Mouse (Mus musculus) embryonic fibroblast, embryonic 13.5 days (primary cell): ENCODE data around the gene Tmem208.

Source experiments
- CTCF ChIP-seq: IDR thresholded peaks from 2 replicates; pipeline ENCODE4 v1.5.1; 2011; ENCODE audit warnings: mild to moderate bottlenecking, control low read depth, low read length, moderate library complexity, borderline replicate concordance; ENCODE audit not compliant: insufficient read depth
- POLR2A ChIP-seq: IDR thresholded peaks from 2 replicates; pipeline ENCODE4 v1.6.1; 2011; ENCODE audit warnings: low read depth, mild to moderate bottlenecking, control low read depth, low read length, moderate library complexity

DNA sequence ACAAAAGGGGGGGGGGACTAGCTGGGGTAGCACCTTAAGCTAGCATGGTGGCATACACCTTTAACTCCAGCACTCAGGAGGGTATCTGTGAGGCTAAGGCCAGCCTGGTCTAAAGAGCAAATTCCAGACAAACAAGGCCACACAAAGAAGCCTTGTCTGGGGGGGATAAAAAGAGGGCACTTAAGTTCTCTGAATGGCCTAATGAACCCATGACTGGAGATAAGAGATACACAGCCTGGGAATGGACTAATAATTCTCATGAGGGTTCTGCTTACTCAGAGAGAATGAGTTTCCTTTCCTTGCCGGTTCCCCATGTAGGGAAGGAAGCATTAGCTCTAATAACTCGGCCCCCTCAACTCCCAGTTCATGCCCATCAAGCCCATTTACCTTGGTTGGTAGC, 6.4 kb downstream of the Tmem208 start:
- TF ChIP-seq POLR2A (no peak), CTCF (no peak)
